Mouse (Mus musculus) kidney, adult 2 months (tissue): Measurements from ENCODE around the gene 2310033P09Rik.

Source experiments
- CTCF ChIP-seq: fragments of 200-500 bp; conservative IDR thresholded peaks from 2 replicates; pipeline ENCODE4 v1.5.1; 2011; ENCODE audit warnings: low read depth, mild to moderate bottlenecking, control low read depth, low read length, moderate library complexity, mixed read lengths; ENCODE audit not compliant: insufficient read depth, insufficient read length
- POLR2A ChIP-seq: fragments of 200-500 bp; IDR thresholded peaks from one replicate; pipeline ENCODE4 v1.6.1; 2011; ENCODE audit warnings: low read depth, low read length, control low read depth

DNA sequence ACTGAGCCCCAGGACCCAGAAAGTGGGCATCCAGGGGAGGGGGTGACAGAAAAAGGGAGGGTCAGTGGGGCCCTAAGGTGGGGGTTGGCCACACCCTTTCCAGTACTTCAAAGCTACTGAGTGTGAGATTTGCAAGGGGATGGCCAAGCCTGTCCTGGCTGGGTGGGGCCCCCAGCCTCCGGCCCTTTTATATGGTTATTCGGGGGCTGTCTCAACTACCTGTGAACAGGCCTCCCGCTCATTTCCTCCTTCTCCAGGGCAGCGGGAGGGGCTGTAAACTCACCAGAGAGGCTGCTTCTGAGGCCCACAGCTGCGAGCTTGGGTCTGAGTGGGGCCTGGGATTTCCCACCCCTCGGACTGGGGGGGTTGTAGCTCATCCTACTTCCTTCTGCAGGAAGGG lies 35.7 kb downstream of the 2310033P09Rik start:
- no peak for TF ChIP-seq POLR2A
- TF ChIP-seq CTCF = no peak
